Mouse (Mus musculus) heart, embryonic 14.5 days (tissue): ENCODE measurements around the gene Epb41l1. TPM values are rescaled to one million over a fixed set of nuclear protein-coding genes. Genes with fewer than 3 reads are reported as not detected.
A peak's percentile ranks its signal among the peaks of the same experiment; 100 is the strongest.

Source experiments
- ATAC-seq: fragments of 200-750 bp; cut with Nextera tagmentation; 2 replicates; pipeline ENCODE4 v1.8.0; 2017; ENCODE audit warnings: low read depth, moderate TSS enrichment; ENCODE audit not compliant: insufficient number of reproducible peaks, insufficient read depth, low FRiP score
- H3K27ac ChIP-seq, 2 experiments: fragments of 200-500 bp in 1 of 2; fragments of 300-500 bp in 1 of 2; sonication (generic) in 1 of 2; replicated peaks in 1 of 2; 2 replicates each; pipeline ENCODE4 v1.5.1; 2012 to 2014; ENCODE audit warnings: low read depth in 2 of 2, low read length in 2 of 2, control low read depth in 1 of 2, mild to moderate bottlenecking in 1 of 2, mixed read lengths in 1 of 2; ENCODE audit not compliant: control insufficient read depth in 1 of 2, insufficient read depth in 1 of 2
- H3K27me3 ChIP-seq: fragments of 300-500 bp; sonication (generic); 2 replicates; pipeline ENCODE4 v1.6.1; 2014; ENCODE audit warnings: mild to moderate bottlenecking, low read length, control low read depth; ENCODE audit not compliant: control insufficient read depth, insufficient read depth
- H3K36me3 ChIP-seq: fragments of 300-500 bp; sonication (generic); 2 replicates; pipeline ENCODE4 v1.6.1; 2014; ENCODE audit warnings: mild to moderate bottlenecking, control low read depth, low read length, mixed read lengths; ENCODE audit not compliant: control insufficient read depth, insufficient read depth
- H3K4me1 ChIP-seq, 2 experiments: fragments of 200-500 bp in 1 of 2; fragments of 300-500 bp in 1 of 2; sonication (generic) in 1 of 2; 2 replicates each; pipeline ENCODE4 v1.6.1; 2012 to 2014; ENCODE audit warnings: low read length in 2 of 2, control low read depth in 1 of 2, mixed read lengths in 1 of 2; ENCODE audit not compliant: control insufficient read depth in 2 of 2, insufficient read depth in 2 of 2
- H3K4me2 ChIP-seq: fragments of 300-500 bp; sonication (generic); 2 replicates; pipeline ENCODE4 v1.6.1; 2014; ENCODE audit warnings: mild to moderate bottlenecking, low read length
- H3K4me3 ChIP-seq, 2 experiments: fragments of 200-500 bp in 1 of 2; fragments of 300-500 bp in 1 of 2; sonication (generic) in 1 of 2; 2 replicates each; pipeline ENCODE4 v1.5.1; 2012 to 2014; ENCODE audit warnings: low read length in 2 of 2, mild to moderate bottlenecking in 2 of 2, control low read depth in 1 of 2, low read depth in 1 of 2, moderate library complexity in 1 of 2; ENCODE audit not compliant: control insufficient read depth in 1 of 2, insufficient read depth in 1 of 2
- H3K9ac ChIP-seq: fragments of 300-500 bp; sonication (generic); 2 replicates; pipeline ENCODE4 v1.6.1; 2014; ENCODE audit warnings: mild to moderate bottlenecking, low read length
- H3K9me3 ChIP-seq: fragments of 300-500 bp; sonication (generic); 2 replicates; pipeline ENCODE4 v1.6.1; 2016; ENCODE audit warnings: low read length, control low read depth; ENCODE audit not compliant: control insufficient read depth
- WGBS: fragments of 180-500 bp; shearing (Covaris S2); extraction: QIAGEN DNeasy Blood & Tissue Kit; methylation state at CpG from one replicate; pipeline ENCODE4 v1.1.7; 2014; 5-methylcytosine and 5-hydroxymethylcytosine counted together
- polyA plus RNA-seq: library from polyadenylated mRNA; unstranded; fragments of >200 nt; fragmentation: Nextera tagmentation; extraction: Ambion mirVana; gene quantifications from 2 replicates; pipeline ENCODE4 v1.2.1, GENCODE M21; 2014

The Epb41l1 gene
- polyA plus RNA-seq, 1 experiment from 2014 or later, result 1.6 TPM

DNA sequence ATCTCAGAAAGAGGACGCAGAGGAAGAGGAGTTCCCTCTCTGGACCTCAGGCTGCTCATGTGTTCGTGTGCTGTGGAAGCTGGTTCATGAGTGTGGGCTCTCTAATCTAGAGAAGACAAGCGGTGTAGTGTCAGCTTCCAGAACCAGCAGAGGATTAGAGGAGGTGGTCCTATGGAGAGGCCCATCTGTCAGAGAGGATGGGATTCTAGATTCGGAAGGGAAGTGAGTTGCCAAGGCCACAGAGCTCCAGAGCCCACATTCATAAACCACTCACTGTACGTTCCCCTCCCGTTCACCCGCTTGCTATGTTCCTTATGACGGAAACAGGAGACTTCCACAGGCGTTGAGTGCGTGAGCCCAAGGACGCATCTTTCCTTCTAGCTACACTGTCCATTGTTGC is 16.9 kb downstream of the Epb41l1 start:
- ATAC-seq, result no peak
- no peak overlapping the region for H3K4me3 ChIP-seq
- H3K4me2 ChIP-seq, result no peak overlapping the region
- no peak overlapping the region for H3K27ac ChIP-seq
- no peaks in the 10 kb centered on the region for H3K36me3 ChIP-seq
- peaks cover 40 to 46% of the 10 kb centered on the region in 2 experiments for H3K4me1 ChIP-seq
- no peaks in the 10 kb centered on the region for H3K9me3 ChIP-seq
- H3K9ac ChIP-seq, result no peak overlapping the region
- WGBS, result 87% methylated on average over 11 of the region's 11 CpGs
- H3K27me3 ChIP-seq, result no peaks in the 10 kb centered on the region

- H3K27me3 ChIP-seq, result no peaks in the 10 kb centered on the region
- H3K4me2 ChIP-seq, result peak overlapping the region; percentile 31; the same call in 1 of the 2 replicates
- no peak overlapping the region for H3K4me3 ChIP-seq
- peak; percentile 64 for ATAC-seq
- H3K9ac ChIP-seq, result no peak overlapping the region; the same call in 1 of the 2 replicates
- H3K9me3 ChIP-seq, result no peaks in the 10 kb centered on the region
- H3K27ac ChIP-seq, result peak overlapping the region; percentile 19 to 34
- no peaks in the 10 kb centered on the region for H3K36me3 ChIP-seq
- WGBS, result 17% methylated on average over 11 of the region's 11 CpGs
- H3K4me1 ChIP-seq, result peaks cover 38 to 39% of the 10 kb centered on the region in 2 experiments
These were observed 19.2 kb downstream of the Epb41l1 start for GRCm38 (mm10) chr2:156439666-156440462.

GRCm38 (mm10) chr2:156441909-156442308 is 21.2 kb downstream of the Epb41l1 start:
- H3K4me3 ChIP-seq, result no peak overlapping the region
- no peaks in the 10 kb centered on the region for H3K36me3 ChIP-seq
- peaks cover 42 to 47% of the 10 kb centered on the region in 2 experiments for H3K4me1 ChIP-seq
- no peak overlapping the region for H3K27ac ChIP-seq
- ATAC-seq, result no peak
- H3K9ac ChIP-seq, result peak overlapping the region; percentile 18; the same call in 1 of the 2 replicates
- 12% methylated on average over 6 of the region's 6 CpGs for WGBS
- H3K4me2 ChIP-seq, result no peak overlapping the region
- no peaks in the 10 kb centered on the region for H3K27me3 ChIP-seq
- peaks cover 6% of the 10 kb centered on the region for H3K9me3 ChIP-seq

- ATAC-seq, result no peak
- peaks cover 6% of the 10 kb centered on the region for H3K9me3 ChIP-seq
- H3K4me1 ChIP-seq, result peaks cover 39 to 54% of the 10 kb centered on the region in 2 experiments
- no peak overlapping the region for H3K4me3 ChIP-seq
- H3K27me3 ChIP-seq, result no peaks in the 10 kb centered on the region
- no peak overlapping the region for H3K9ac ChIP-seq
- H3K36me3 ChIP-seq, result no peaks in the 10 kb centered on the region
- WGBS, result 28% methylated on average over 1 of the region's 1 CpGs
- no peak overlapping the region for H3K4me2 ChIP-seq
- no peak overlapping the region for H3K27ac ChIP-seq
These were observed 22.6 kb downstream of the Epb41l1 start for GRCm38 (mm10) chr2:156443323-156443722.

DNA sequence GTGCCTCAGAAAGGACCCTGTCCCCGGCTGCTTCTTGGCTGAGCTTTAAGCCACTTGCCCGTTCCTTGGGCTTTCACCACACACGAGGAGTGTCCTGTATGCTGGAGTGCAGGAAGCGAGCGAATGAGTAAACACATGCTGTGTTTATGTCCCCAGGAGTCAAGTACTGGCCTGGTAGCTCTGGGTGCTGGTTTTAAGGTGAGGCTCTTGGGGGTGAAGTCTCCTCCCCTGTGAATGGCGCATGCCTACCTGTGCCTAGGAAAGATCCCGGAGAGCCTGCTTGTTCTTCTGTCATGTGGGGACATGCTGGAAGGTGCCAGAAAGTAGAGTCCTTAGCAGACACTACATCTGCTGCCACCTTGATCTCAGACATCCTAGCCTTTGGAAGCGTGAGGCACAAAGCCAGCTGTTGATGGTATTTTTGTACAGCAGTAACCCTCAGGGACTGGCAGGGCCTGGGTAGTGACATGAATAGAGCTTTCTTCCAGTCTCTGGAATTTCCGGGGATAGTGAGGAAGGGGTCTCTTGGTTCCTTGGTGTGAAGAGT is 25.9 kb downstream of the Epb41l1 start:
- no peak overlapping the region for H3K9ac ChIP-seq
- ATAC-seq, result no peak
- peaks cover 23 to 31% of the 10 kb centered on the region in 2 experiments for H3K4me1 ChIP-seq
- H3K27ac ChIP-seq, result no peak overlapping the region
- no peak overlapping the region for H3K4me3 ChIP-seq
- H3K9me3 ChIP-seq, result peaks cover 6% of the 10 kb centered on the region
- H3K27me3 ChIP-seq, result no peaks in the 10 kb centered on the region
- 66% methylated on average over 9 of the region's 9 CpGs for WGBS
- no peaks in the 10 kb centered on the region for H3K36me3 ChIP-seq
- H3K4me2 ChIP-seq, result no peak overlapping the region

GRCm38 (mm10) chr2:156447413-156448295 is 26.9 kb downstream of the Epb41l1 start:
- peaks cover 6% of the 10 kb centered on the region for H3K9me3 ChIP-seq
- no peak overlapping the region for H3K9ac ChIP-seq
- WGBS, result 22% methylated on average over 10 of the region's 10 CpGs
- no peaks in the 10 kb centered on the region for H3K27me3 ChIP-seq
- ATAC-seq, result no peak
- no peaks in the 10 kb centered on the region for H3K36me3 ChIP-seq
- H3K4me3 ChIP-seq, result no peak overlapping the region
- no peak overlapping the region for H3K4me2 ChIP-seq
- no peak overlapping the region for H3K27ac ChIP-seq
- peaks cover 12 to 20% of the 10 kb centered on the region in 2 experiments for H3K4me1 ChIP-seq
